Mouse (Mus musculus) MEL (cell line): ENCODE results near the gene Retreg1. TPM values are rescaled to one million over a fixed set of nuclear protein-coding genes. Genes with fewer than 3 reads are reported as not detected.

Experiments used
- DNase-seq: peaks from one replicate; pipeline ENCODE4 v3.0.0; 2011; ENCODE audit warnings: low read depth, low spot score
- H3K27ac ChIP-seq: 2 replicates; pipeline ENCODE4 v1.5.1; 2012; ENCODE audit warnings: low read depth, mild to moderate bottlenecking, control low read depth, low read length, moderate library complexity; ENCODE audit not compliant: control insufficient read depth
- H3K27me3 ChIP-seq, 2 experiments: fragments of 150-350 bp in 1 of 2; sonication (generic) in 1 of 2; 2 replicates each; pipeline ENCODE4 v1.6.1; 2012; ENCODE audit warnings: low read length in 2 of 2, mild to moderate bottlenecking in 2 of 2, improper control_type of control experiment in 1 of 2, moderate library complexity in 1 of 2; ENCODE audit not compliant: insufficient read depth in 2 of 2, control insufficient read depth in 1 of 2
- H3K36me3 ChIP-seq, 2 experiments: 2 replicates each; pipeline ENCODE4 v1.6.1; 2012 to 2014; ENCODE audit warnings: low read length in 2 of 2, improper control_type of control experiment in 1 of 2, inconsistent platforms in 1 of 2, mild to moderate bottlenecking in 1 of 2; ENCODE audit not compliant: insufficient read depth in 2 of 2, control insufficient read depth in 1 of 2
- H3K4me1 ChIP-seq, 2 experiments: fragments of 150-350 bp in 1 of 2; sonication (generic) in 1 of 2; 2 replicates each; pipeline ENCODE4 v1.6.1; 2012; ENCODE audit warnings: low read length in 2 of 2, improper control_type of control experiment in 1 of 2, mild to moderate bottlenecking in 1 of 2; ENCODE audit not compliant: insufficient read depth in 2 of 2, control insufficient read depth in 1 of 2
- H3K4me3 ChIP-seq, 2 experiments: fragments of 150-350 bp in 1 of 2; sonication (generic) in 1 of 2; 2 replicates each; pipeline ENCODE4 v1.5.1; 2012; ENCODE audit warnings: low read depth in 2 of 2, low read length in 2 of 2, mild to moderate bottlenecking in 2 of 2, moderate library complexity in 2 of 2, control low read depth in 1 of 2, improper control_type of control experiment in 1 of 2; ENCODE audit not compliant: control insufficient read depth in 1 of 2, insufficient read depth in 1 of 2
- H3K79me2 ChIP-seq: 2 replicates; pipeline ENCODE4 v1.6.1; 2012; ENCODE audit warnings: mild to moderate bottlenecking, low read length, moderate library complexity; ENCODE audit not compliant: control insufficient read depth, poor library complexity, insufficient read depth
- H3K9ac ChIP-seq: 2 replicates; pipeline ENCODE4 v1.6.1; 2012; ENCODE audit warnings: low read depth, mild to moderate bottlenecking, control low read depth, low read length, moderate library complexity; ENCODE audit not compliant: control insufficient read depth, poor library complexity, severe bottlenecking
- H3K9me3 ChIP-seq: fragments of 150-350 bp; sonication (generic); replicated peaks from 2 replicates; pipeline ENCODE4 v1.6.1; 2012; ENCODE audit warnings: mild to moderate bottlenecking, low read length, improper control_type of control experiment, moderate library complexity; ENCODE audit not compliant: insufficient read depth
- BHLHE40 ChIP-seq: IDR thresholded peaks from 2 replicates; pipeline ENCODE4 v1.6.1; 2012; ENCODE audit warnings: low read depth, mild to moderate bottlenecking, inconsistent platforms, low read length, improper control_type of control experiment, borderline replicate concordance
- CHD2 ChIP-seq: IDR thresholded peaks from 2 replicates; pipeline ENCODE4 v1.6.1; 2011; ENCODE audit warnings: low read length, improper control_type of control experiment
- CTCF ChIP-seq, 3 experiments: IDR thresholded peaks in 2 of 3; conservative IDR thresholded peaks in 1 of 3; 2 replicates each; pipeline ENCODE4 v1.5.1; 2011 to 2012; ENCODE audit warnings: low read length in 3 of 3, low read depth in 2 of 3, mild to moderate bottlenecking in 2 of 3, improper control_type of control experiment in 1 of 3, inconsistent platforms in 1 of 3, mixed read lengths in 1 of 3, moderate library complexity in 1 of 3; ENCODE audit not compliant: control insufficient read depth in 1 of 3, insufficient read depth in 1 of 3, poor library complexity in 1 of 3, severe bottlenecking in 1 of 3
- E2F4 ChIP-seq: IDR thresholded peaks from 2 replicates; pipeline ENCODE4 v1.6.1; 2011; ENCODE audit warnings: low read depth, low read length, improper control_type of control experiment, borderline replicate concordance
- ELF1 ChIP-seq: IDR thresholded peaks from 2 replicates; pipeline ENCODE4 v1.6.1; 2014; ENCODE audit warnings: low read depth, mild to moderate bottlenecking, inconsistent platforms, low read length, improper control_type of control experiment, moderate library complexity
- EP300 ChIP-seq, 2 experiments: IDR thresholded peaks; 2 replicates each; pipeline ENCODE4 v1.6.1; 2011; ENCODE audit warnings: improper control_type of control experiment in 2 of 2, low read length in 2 of 2, low read depth in 1 of 2, mild to moderate bottlenecking in 1 of 2
- ETS1 ChIP-seq: IDR thresholded peaks from 2 replicates; pipeline ENCODE4 v1.6.1; 2012; ENCODE audit warnings: low read depth, mild to moderate bottlenecking, inconsistent platforms, low read length, improper control_type of control experiment, moderate library complexity
- GABPA ChIP-seq: IDR thresholded peaks from 2 replicates; pipeline ENCODE4 v1.6.1; 2012; ENCODE audit warnings: low read depth, mild to moderate bottlenecking, inconsistent platforms, low read length, improper control_type of control experiment, moderate library complexity
- GATA1 ChIP-seq: IDR thresholded peaks from 2 replicates; pipeline ENCODE4 v1.6.1; 2011; ENCODE audit warnings: low read depth, low read length, improper control_type of control experiment
- HCFC1 ChIP-seq: IDR thresholded peaks from 2 replicates; pipeline ENCODE4 v1.6.1; 2012; ENCODE audit warnings: low read depth, mild to moderate bottlenecking, inconsistent platforms, low read length, improper control_type of control experiment, moderate library complexity
- JUND ChIP-seq: IDR thresholded peaks from 2 replicates; pipeline ENCODE4 v1.6.1; 2011; ENCODE audit warnings: low read depth, mild to moderate bottlenecking, improper control_type of control experiment, low read length
- KAT2A ChIP-seq: conservative IDR thresholded peaks from 2 replicates; pipeline ENCODE4 v1.6.1; 2012; ENCODE audit warnings: low read depth, low read length, improper control_type of control experiment, inconsistent platforms
- MAX ChIP-seq: IDR thresholded peaks from 2 replicates; pipeline ENCODE4 v1.6.1; 2011; ENCODE audit warnings: low read length, improper control_type of control experiment
- MAZ ChIP-seq: IDR thresholded peaks from 2 replicates; pipeline ENCODE4 v1.6.1; 2012; ENCODE audit warnings: low read depth, mild to moderate bottlenecking, inconsistent platforms, low read length, improper control_type of control experiment
- MEF2A ChIP-seq: IDR thresholded peaks from 2 replicates; pipeline ENCODE4 v1.6.1; 2014; ENCODE audit warnings: low read depth, mild to moderate bottlenecking, inconsistent platforms, low read length, improper control_type of control experiment; ENCODE audit not compliant: poor library complexity, insufficient replicate concordance, severe bottlenecking; ENCODE audit errors: extremely low read depth
- MYB ChIP-seq: IDR thresholded peaks from 2 replicates; pipeline ENCODE4 v1.6.1; 2011; ENCODE audit warnings: mild to moderate bottlenecking, low read depth, low read length, improper control_type of control experiment
- MYC ChIP-seq: IDR thresholded peaks from 2 replicates; pipeline ENCODE4 v1.6.1; 2011; ENCODE audit warnings: low read depth, mild to moderate bottlenecking, low read length, improper control_type of control experiment, moderate library complexity
- NELFE ChIP-seq: IDR thresholded peaks from 2 replicates; pipeline ENCODE4 v1.6.1; 2011; ENCODE audit warnings: low read depth, low read length, improper control_type of control experiment
- NRF1 ChIP-seq: IDR thresholded peaks from 2 replicates; pipeline ENCODE4 v1.6.1; 2014; ENCODE audit warnings: low read depth, mild to moderate bottlenecking, inconsistent platforms, low read length, improper control_type of control experiment, moderate library complexity; ENCODE audit not compliant: poor library complexity, insufficient read depth, severe bottlenecking
- POLR2A ChIP-seq, 2 experiments: IDR thresholded peaks; 2 replicates each; pipeline ENCODE4 v1.6.1; 2011 to 2012; ENCODE audit warnings: low read length in 2 of 2, mild to moderate bottlenecking in 2 of 2, control low read depth in 1 of 2, improper control_type of control experiment in 1 of 2, low read depth in 1 of 2, moderate library complexity in 1 of 2; ENCODE audit not compliant: control insufficient read depth in 1 of 2, insufficient read depth in 1 of 2, poor library complexity in 1 of 2
- POLR2AphosphoS2 ChIP-seq: IDR thresholded peaks from 2 replicates; pipeline ENCODE4 v1.6.1; 2011; ENCODE audit warnings: low read length, improper control_type of control experiment
- POLR2AphosphoS5 ChIP-seq: IDR thresholded peaks from 2 replicates; pipeline ENCODE4 v1.6.1; 2012; ENCODE audit warnings: low read depth, borderline replicate concordance, mild to moderate bottlenecking, inconsistent platforms, low read length, moderate library complexity, mixed read lengths
- RAD21 ChIP-seq: IDR thresholded peaks from 2 replicates; pipeline ENCODE4 v1.6.1; 2011; ENCODE audit warnings: mild to moderate bottlenecking, low read depth, low read length, improper control_type of control experiment
- RCOR1 ChIP-seq: IDR thresholded peaks from 2 replicates; pipeline ENCODE4 v1.6.1; 2012; ENCODE audit warnings: low read depth, mild to moderate bottlenecking, inconsistent platforms, low read length, improper control_type of control experiment
- SMC3 ChIP-seq: IDR thresholded peaks from 2 replicates; pipeline ENCODE4 v1.6.1; 2011; ENCODE audit warnings: low read depth, low read length, improper control_type of control experiment
- TAL1 ChIP-seq: IDR thresholded peaks from 2 replicates; pipeline ENCODE4 v1.6.1; 2012; ENCODE audit warnings: mild to moderate bottlenecking, inconsistent platforms, low read length, moderate library complexity, mixed read lengths
- TBP ChIP-seq: IDR thresholded peaks from 2 replicates; pipeline ENCODE4 v1.8.0; 2011; ENCODE audit warnings: low read depth, low read length, improper control_type of control experiment
- TCF12 ChIP-seq: IDR thresholded peaks from 2 replicates; pipeline ENCODE4 v1.6.1; 2014; ENCODE audit warnings: low read depth, mild to moderate bottlenecking, inconsistent platforms, low read length, improper control_type of control experiment, moderate library complexity
- UBTF ChIP-seq: IDR thresholded peaks from 2 replicates; pipeline ENCODE4 v1.6.1; 2012; ENCODE audit warnings: low read depth, mild to moderate bottlenecking, inconsistent platforms, low read length, improper control_type of control experiment, moderate library complexity, borderline replicate concordance; ENCODE audit not compliant: insufficient read depth
- USF1 ChIP-seq: IDR thresholded peaks from 2 replicates; pipeline ENCODE4 v1.6.1; 2014; ENCODE audit warnings: low read depth, mild to moderate bottlenecking, inconsistent platforms, low read length, improper control_type of control experiment, moderate library complexity
- USF2 ChIP-seq, 2 experiments: IDR thresholded peaks; 2 replicates each; pipeline ENCODE4 v1.6.1; 2011 to 2012; ENCODE audit warnings: improper control_type of control experiment in 2 of 2, low read length in 2 of 2, borderline replicate concordance in 1 of 2, inconsistent platforms in 1 of 2, low read depth in 1 of 2, mild to moderate bottlenecking in 1 of 2; ENCODE audit not compliant: insufficient read depth in 1 of 2
- ZC3H11A ChIP-seq: IDR thresholded peaks from 2 replicates; pipeline ENCODE4 v1.6.1; 2012; ENCODE audit warnings: low read depth, mild to moderate bottlenecking, inconsistent platforms, low read length, improper control_type of control experiment
- ZKSCAN1 ChIP-seq: IDR thresholded peaks from 2 replicates; pipeline ENCODE4 v1.6.1; 2012; ENCODE audit warnings: low read depth, mild to moderate bottlenecking, inconsistent platforms, low read length, improper control_type of control experiment, moderate library complexity
- ZMIZ1 ChIP-seq: IDR thresholded peaks from 2 replicates; pipeline ENCODE4 v1.6.1; 2012; ENCODE audit warnings: low read depth, mild to moderate bottlenecking, inconsistent platforms, low read length, improper control_type of control experiment, moderate library complexity
- ZNF384 ChIP-seq: IDR thresholded peaks from 2 replicates; pipeline ENCODE4 v1.6.1; 2012; ENCODE audit warnings: low read depth, mild to moderate bottlenecking, inconsistent platforms, low read length, improper control_type of control experiment
- polyA plus RNA-seq, 2 experiments: library from polyadenylated mRNA; stranded (reverse) in 1 of 2; unstranded in 1 of 2; fragments of >175 nt in 1 of 2; fragments of >200 nt in 1 of 2; gene quantifications; 2 replicates each; pipeline versions ENCODE4 v1.2.1 to v1.2.4; 2012; ENCODE audit warnings: low replicate concordance in 2 of 2, low read depth in 1 of 2; ENCODE audit not compliant: insufficient read length in 2 of 2, insufficient read depth in 1 of 2, missing spikeins in 1 of 2
- total RNA-seq: library from RNA; depleted of rRNA; stranded (reverse); fragments of 300-350 nt; gene quantifications from 2 replicates; pipeline ENCODE4 v1.2.3, GENCODE M21; 2012

Retreg1 gene
- total and polyA plus RNA-seq, 3 experiments = 3.1 to 7.6 TPM; not detected in 1

DNA sequence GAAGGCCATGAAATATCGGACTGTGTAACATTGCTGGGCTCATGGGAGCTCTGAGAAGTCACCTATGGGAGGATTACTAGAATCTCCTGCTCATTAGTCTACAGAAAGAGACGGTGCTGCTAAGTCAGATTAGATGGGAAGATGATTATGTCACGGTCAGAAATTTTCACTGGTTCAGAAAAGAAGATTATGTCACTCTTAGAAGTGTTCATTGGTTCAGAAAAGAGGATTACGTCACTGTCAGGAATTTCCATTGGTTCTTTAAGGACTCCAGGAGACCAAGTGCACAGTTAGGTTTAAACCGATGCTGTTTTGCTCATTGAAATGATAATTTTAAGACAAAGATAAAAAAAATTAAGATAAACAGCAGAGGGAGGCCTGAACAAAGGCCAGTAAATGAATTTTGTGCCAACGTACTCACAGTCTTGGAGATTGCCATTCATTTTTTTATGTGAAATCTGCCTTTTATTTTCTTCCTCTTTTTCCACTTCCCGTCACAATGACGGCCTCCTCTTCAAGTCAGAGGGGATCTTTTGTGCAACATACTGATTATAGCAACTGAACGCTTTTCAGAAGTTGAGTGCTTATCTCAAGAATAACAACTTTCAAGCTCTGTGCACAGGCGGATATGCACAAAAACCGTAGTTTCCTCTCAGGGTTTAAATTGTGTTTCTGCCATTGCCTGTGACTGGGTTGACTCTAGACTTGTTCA lies 67.0 kb downstream of the Retreg1 start:
- Histone ChIP-seq H3K27ac (peak overlapping the region; percentile 90), H3K4me3 (peak overlapping the region; percentile 16 to 27), H3K9ac (peak overlapping the region; percentile 23), H3K9me3 (no peaks in the 10 kb centered on the region), H3K4me1 (peaks cover 18 to 25% of the 10 kb centered on the region in 2 experiments), H3K79me2 (no peaks in the 10 kb centered on the region), H3K36me3 (peaks cover 0 to 25% of the 10 kb centered on the region in 2 experiments; a peak in 2 of 4 replicates), H3K27me3 (no peaks in the 10 kb centered on the region)
- peak; percentile 94 for DNase-seq
- TF ChIP-seq MAX (peak; percentile 37; the same call in 1 of the 2 replicates), ELF1 (0 out of 2 replicates have a peak, but pooled peaks have one; percentile 34), ZKSCAN1 (no peak; the same call in 1 of the 2 replicates), NELFE (peak; percentile 10; the same call in 1 of the 2 replicates), JUND (no peak), TAL1 (peak; percentile 81), E2F4 (no peak), MEF2A (peak; percentile 68; the same call in 1 of the 2 replicates), EP300 (IDR thresholded peaks at IDR 0.05; ENCODE audit: low read depth in 1 of 2, low read length in 2 of 2) (peak; percentile 97 to 98), CTCF (IDR thresholded peaks at IDR 0.05 in 2 of 3, conservative IDR thresholded peaks at IDR 0.05 in 1 of 3; ENCODE audit: control insufficient read depth in 1 of 3, insufficient read depth in 1 of 3, low read depth in 2 of 3, low read length in 3 of 3, poor library complexity in 1 of 3, severe bottlenecking in 1 of 3) (no peak), POLR2AphosphoS2 (no peak), POLR2AphosphoS5 (no peak), RAD21 (no peak), RCOR1 (peak; percentile 97), ZC3H11A (0 out of 2 replicates have a peak, but pooled peaks have one; percentile 1), GATA1 (peak; percentile 94), BHLHE40 (peak; percentile 62; the same call in 1 of the 2 replicates), SMC3 (no peak), UBTF (0 out of 2 replicates have a peak, but pooled peaks have one; percentile 36), TCF12 (peak; percentile 90), KAT2A (no peak; the same call in none of the 2 replicates), POLR2A (IDR thresholded peaks at IDR 0.05; ENCODE audit: control insufficient read depth in 1 of 2, insufficient read depth in 1 of 2, low read depth in 1 of 2, low read length in 2 of 2, poor library complexity in 1 of 2) (no peak), MAZ (peak; percentile 11; the same call in 1 of the 2 replicates), NRF1 (no peak), HCFC1 (peak; percentile 60; the same call in 1 of the 2 replicates), USF1 (no peak), ZNF384 (peak; percentile 86), TBP (peak; percentile 89), CHD2 (no peak; the same call in 1 of the 2 replicates), MYB (peak; percentile 94), GABPA (0 out of 2 replicates have a peak, but pooled peaks have one; percentile 22), ZMIZ1 (no peak), MYC (peak; percentile 64; the same call in 1 of the 2 replicates), USF2 (IDR thresholded peaks at IDR 0.05; ENCODE audit: borderline replicate concordance in 1 of 2, insufficient read depth in 1 of 2, low read depth in 1 of 2, low read length in 2 of 2) (no peak), ETS1 (peak; percentile 92)
